Mouse (Mus musculus) adrenal gland, postnatal 14 days (tissue): Measurements from ENCODE around the gene Krt8. TPM values are rescaled to one million over a fixed set of nuclear protein-coding genes. Genes with fewer than 3 reads are reported as not detected.

Experiments
- DNase-seq: peaks from one replicate; pipeline ENCODE4 v3.0.0; 2021; ENCODE audit warnings: mixed read lengths
- total RNA-seq: library from RNA; stranded (reverse); gene quantifications from 2 replicates; pipeline ENCODE4 v1.2.3, GENCODE M21; 2021

Krt8 gene
- total RNA-seq, 1 experiment from 2014 or later = 14.6 TPM

DNA sequence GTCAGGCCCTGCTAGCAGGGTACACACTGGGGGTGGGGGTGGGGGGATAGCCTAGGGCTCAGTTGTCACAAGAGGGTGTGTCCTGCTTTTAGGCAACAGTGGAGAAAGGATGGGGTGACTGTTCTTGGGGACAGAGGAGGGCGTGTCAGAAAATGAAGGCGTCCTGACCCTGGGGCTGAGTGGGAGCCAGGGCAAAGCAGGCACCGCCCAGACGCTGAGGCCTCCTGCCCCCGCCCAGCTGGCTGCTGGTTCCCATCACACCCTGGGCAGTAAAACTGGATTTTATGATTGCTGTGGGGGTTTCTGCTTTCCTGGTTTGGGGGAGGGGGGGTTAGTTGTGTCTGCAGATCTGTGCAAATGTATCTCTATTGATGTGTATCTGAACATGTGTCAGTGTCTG, 28.3 kb downstream of the Krt8 start:
- peak; percentile 75 for DNase-seq

DNA sequence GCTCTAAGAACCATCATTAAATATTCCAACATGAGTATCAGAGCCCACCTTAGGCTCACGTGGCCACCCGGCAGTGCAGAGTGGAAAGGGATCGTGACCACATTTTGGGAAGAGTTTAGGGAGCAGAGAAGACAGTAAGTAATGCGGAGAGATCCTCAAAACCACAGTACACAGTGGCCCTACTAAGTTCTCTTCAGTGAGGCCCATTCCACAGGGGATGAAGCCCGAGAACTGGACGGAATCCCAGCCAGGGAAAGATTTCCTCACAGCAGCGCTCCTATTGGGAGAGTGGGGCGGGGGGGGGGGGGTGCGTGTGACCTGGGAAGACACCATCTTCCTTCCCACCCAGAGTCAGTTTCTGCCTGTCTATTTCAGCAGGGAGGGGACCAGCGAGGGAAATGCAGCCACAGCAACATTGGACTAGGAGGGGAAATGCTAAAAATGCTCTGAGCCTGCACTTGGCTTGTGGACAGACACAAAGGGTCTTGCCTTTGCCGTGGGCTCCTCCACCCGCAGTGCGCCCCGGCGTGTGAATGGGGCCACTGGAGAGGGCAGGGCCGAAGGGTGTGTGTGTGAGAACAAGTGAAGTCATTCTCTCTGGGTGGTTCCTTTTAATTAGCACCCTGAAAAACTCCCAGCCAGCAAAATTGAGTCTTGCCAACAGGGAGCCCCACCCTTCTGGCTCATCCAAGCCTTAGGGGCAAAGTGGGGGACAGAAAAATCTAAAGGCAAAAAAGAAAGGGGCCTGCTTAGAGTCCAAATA, 30.0 kb downstream of the Krt8 start:
- DNase-seq = no peak

DNA sequence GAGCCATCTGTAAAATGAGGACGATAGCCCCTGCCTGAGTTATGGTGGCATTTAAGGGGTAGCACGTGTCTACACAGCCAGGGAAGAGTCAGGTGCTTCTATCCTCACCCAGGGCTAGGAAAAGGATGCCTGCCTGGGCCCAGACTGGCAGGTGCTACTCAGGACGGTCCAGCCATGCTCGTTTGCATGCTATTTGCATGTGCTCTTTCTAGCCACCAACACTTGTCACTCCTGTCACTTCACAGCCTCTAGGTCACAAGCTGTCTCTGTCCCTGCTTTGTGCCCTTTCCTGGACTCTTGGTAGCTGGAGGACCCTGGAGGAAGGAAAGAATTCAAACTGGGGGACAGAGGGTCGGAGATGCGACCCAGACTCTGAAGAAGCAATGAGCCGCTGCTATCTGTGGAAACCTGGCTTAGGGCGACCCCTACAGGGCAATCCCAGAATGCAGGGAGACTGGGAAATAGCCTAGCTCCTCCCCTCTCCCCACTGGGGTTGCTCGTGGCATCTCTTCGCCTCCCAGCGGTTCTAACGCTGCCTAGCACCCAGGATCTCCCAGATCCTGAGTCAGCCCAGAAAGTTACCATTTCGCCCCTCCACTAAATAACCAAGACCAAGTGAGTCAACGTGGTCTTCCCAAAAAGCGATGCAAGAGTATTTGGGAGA, 30.7 kb downstream of the Krt8 start:
- DNase-seq = peak; percentile 96

GRCm38 (mm10) chr15:101970536-101970935, 33.7 kb downstream of the Krt8 start:
- peak; percentile 74 for DNase-seq

DNA sequence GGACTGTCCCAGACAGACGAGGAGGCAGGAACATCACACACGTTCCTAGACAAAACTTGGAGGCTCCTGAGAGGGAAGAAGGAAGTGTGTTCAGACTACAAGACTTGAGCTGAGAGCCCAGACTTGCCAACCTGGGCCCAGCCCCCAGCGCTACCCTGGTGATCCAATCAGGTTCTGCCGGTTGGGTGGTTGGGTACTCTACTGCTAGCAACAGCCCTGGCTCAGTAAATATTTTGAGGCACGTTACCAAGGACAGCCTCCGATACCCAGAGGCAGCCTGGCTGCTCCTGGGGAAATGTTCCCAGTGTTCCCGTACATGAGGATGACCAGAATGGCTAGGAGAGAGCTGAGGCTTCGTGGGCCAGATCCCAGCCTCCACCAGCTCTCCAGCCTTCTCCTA, 37.5 kb downstream of the Krt8 start:
- DNase-seq = no peak

GRCm38 (mm10) chr15:101958891-101959290, 45.4 kb downstream of the Krt8 start:
- no peak for DNase-seq

GRCm38 (mm10) chr15:101954187-101954586, 50.1 kb downstream of the Krt8 start, which contains the start of gene Krt78:
Krt78 (minus strand) TSS chr15:101954287.
- no peak for DNase-seq

DNA sequence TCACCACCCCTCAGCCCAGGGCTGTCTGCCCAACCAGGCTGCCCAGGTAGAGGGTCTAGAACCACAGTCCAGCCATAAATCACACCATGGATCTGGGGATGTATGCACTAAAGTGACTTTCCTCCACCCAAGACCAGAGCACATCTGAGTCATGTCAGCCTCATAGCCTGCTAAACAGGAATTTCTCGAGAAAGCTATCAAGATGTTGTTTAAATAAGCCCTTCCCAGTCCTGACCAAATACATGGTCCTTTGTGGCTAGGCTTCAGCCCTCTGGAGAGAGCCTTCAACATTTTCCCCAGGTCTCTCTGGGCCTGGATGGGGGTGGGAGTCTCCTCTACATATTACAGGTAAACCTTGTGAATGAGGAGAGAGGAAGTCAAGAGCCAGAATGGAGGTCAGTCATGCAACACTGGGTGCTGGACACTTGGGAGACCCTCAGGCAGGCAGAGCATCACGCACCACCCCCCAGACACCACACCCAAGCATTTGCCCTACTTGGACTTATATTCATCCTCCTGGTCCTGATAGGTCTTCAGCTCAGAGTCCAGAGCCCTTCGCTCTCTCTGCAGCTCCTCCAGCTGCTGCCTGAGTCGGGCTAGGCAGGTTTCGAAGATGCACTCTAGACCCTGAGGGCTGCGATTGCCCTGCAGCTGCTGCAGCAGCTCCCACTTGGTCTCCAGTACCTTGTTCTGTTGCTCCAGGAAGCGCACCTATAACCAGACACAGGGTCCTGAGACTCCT, 51.4 kb downstream of the Krt8 start:
- no peak for DNase-seq

Other genes starting within 250 kb of the Krt8 start
- gene Krt72, start 218.0 kb downstream of the Krt8 start, total RNA-seq = not detected in 2 replicates
- gene Krt73, start 202.1 kb downstream of the Krt8 start, total RNA-seq = not detected in 2 replicates
- not detected in 2 replicates for gene Krt2, start 186.3 kb downstream of the Krt8 start, total RNA-seq
- 0.23 and 0.44 TPM in 2 replicates for gene Krt1, start 153.7 kb downstream of the Krt8 start, total RNA-seq
- gene Krt77, start 134.8 kb downstream of the Krt8 start, total RNA-seq = not detected in 2 replicates
- gene Krt76, start 111.6 kb downstream of the Krt8 start, total RNA-seq = not detected in 2 replicates
- gene Krt4, start 79.7 kb downstream of the Krt8 start, total RNA-seq = 0.15 TPM in 1 of 2 replicates, not detected in the other
- gene Krt79, start 64.2 kb downstream of the Krt8 start, total RNA-seq = 3.7 and 3.9 TPM in 2 replicates
- gene Krt78, start 50.2 kb downstream of the Krt8 start, total RNA-seq = not detected in 2 replicates
- 2.4 and 11.6 TPM in 2 replicates for gene Krt18, start 23.7 kb upstream of the Krt8 start, total RNA-seq
- gene Eif4b, start 69.3 kb upstream of the Krt8 start, total RNA-seq = 224 and 250 TPM in 2 replicates
- gene Tns2, start 95.9 kb upstream of the Krt8 start, total RNA-seq = 83.0 and 121 TPM in 2 replicates
- 23.3 and 30.8 TPM in 2 replicates for gene Spryd3, start 131.8 kb upstream of the Krt8 start, total RNA-seq
- 45.7 and 48.0 TPM in 2 replicates for gene Igfbp6, start 139.9 kb upstream of the Krt8 start, total RNA-seq
- 0.26 and 4.7 TPM in 2 replicates for gene Soat2, start 146.0 kb upstream of the Krt8 start, total RNA-seq
- gene Zfp740, start 198.8 kb upstream of the Krt8 start, total RNA-seq = 58.4 and 83.0 TPM in 2 replicates
- gene Csad, start 200.2 kb upstream of the Krt8 start, total RNA-seq = 115 and 120 TPM in 2 replicates
- 3.0 and 18.4 TPM in 2 replicates for gene Itgb7, start 227.5 kb upstream of the Krt8 start, total RNA-seq